Mouse (Mus musculus) c-Kit-positive CD71-positive TER-119-positive erythroid progenitor cells, embryonic 14.5 days (primary cell): ENCODE measurements around the gene Ccl21b.
"Not testable (repeated sequence)": the region's sequence is repeated elsewhere in the genome, so short reads cannot be mapped to it uniquely, and the experiment has no call there.

ENCODE experiments used
- DNase-seq: peaks from one replicate; pipeline ENCODE4 v3.0.0-alpha.2; 2013; ENCODE audit warnings: low spot score

The Ccl21b gene

GRCm38 (mm10) chr4:42255467-42255866, at the start of gene Ccl21b:
TSS of gene Ccl21b (plus strand) at chr4:42255767.
- DNase-seq = not testable (repeated sequence)

GRCm38 (mm10) chr4:42240339-42240738, 15.2 kb upstream of the Ccl21b start, which contains the start of gene Gm10600:
TSS of gene Gm10600 (plus strand) at chr4:42240639.
- DNase-seq = not testable (repeated sequence)

- not testable (repeated sequence) for DNase-seq
These were observed 38.4 kb downstream of the Ccl21b start, which contains the start of gene Gm21953 for GRCm38 (mm10) chr4:42293967-42294366. TSS of gene Gm21953 (plus strand) at chr4:42294267.
